ENCODE assay signal across 4 mouse cellular contexts in the genomic region with DNA sequence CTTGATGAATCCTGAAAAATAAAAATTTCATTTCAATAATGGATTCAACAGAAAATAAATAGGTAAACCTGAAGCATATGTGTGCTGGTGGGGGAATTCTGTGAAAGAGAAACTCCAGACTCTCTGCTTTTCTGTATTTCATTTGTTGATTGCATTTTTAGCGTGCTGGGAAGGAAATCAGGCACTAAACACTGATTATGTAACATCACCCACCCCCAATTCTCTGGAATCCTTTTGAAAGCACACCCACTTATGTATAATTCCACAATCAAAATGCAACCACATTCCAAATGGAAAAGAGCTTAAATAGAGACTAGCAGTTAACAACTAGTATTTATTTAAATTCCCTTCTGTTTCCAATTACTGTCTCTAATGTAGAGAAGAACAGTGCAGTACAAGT.
"Had no signal": no experiment of that assay in that cellular context is flagged by ENCODE, and none has a peak within 500 bp of the region (broad histone marks: within the 10 kb centered on the region; RNA-seq: fewer than 3 reads in every experiment).

No protein-coding gene starts in this region.

- DNase-seq: kidney, adult 2 months; kidney, postnatal 14 days; right cerebral cortex, postnatal 14 days; thymus, postnatal 36 days had no signal
